28 mouse cellular contexts compared by ENCODE assay signal in the genomic region with DNA sequence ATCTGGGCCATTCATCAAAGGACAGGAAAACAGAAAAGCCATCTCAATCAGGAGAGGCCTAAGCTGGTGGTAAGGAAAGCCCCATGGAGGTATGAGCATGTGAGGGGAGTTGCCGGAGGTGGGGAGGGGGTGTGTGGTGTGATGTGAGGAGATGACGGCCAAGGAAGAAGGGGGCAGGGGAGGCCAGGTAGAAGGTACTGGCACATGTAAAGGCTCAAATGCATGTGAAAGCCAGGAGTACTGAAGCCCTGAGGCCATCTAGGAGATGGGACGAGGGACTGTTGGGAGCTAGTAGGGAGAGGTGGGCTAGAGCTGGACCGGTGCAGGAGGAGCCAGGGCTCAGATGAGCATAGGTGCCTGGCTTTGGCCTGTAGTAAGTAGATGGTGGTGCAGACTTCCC.
DNase-seq lines count a peak whose midpoint lies in the region; ATAC-seq and TF ChIP-seq lines count a peak whose summit lies in the region.
"Had no signal": no experiment of that assay in that cellular context is flagged by ENCODE, and none has a peak within 500 bp of the region (broad histone marks: within the 10 kb centered on the region; RNA-seq: fewer than 3 reads in every experiment).

No protein-coding gene starts in this region.

- H3K4me1 ChIP-seq in heart, embryonic 10.5 days = peaks cover 46% of the 10 kb centered on the region
- H3K4me1 ChIP-seq in kidney, postnatal 0 days (replicated peaks; ENCODE audit: insufficient read depth, low read length) = peaks cover 27% of the 10 kb centered on the region
- peaks cover 37% of the 10 kb centered on the region for H3K4me1 ChIP-seq in kidney, embryonic 16.5 days (ENCODE audit: insufficient read depth, low read length)

- no peak for TF ChIP-seq CTCF in kidney, postnatal 0 days (IDR thresholded peaks at IDR 0.05; ENCODE audit: low read depth)

- H3K4me3 ChIP-seq in heart, embryonic 10.5 days = no peak overlapping the region
- no peak overlapping the region for H3K4me3 ChIP-seq in kidney, postnatal 0 days (replicated peaks; ENCODE audit: low read depth, low read length)
- no peak overlapping the region for H3K4me3 ChIP-seq in kidney, embryonic 16.5 days (ENCODE audit: low read length)
- H3K4me3 ChIP-seq in macrophage (ENCODE audit: inconsistent target) = no peak overlapping the region
- H3K4me3 ChIP-seq: embryonic facial prominence, embryonic 13.5 days; erythroblast, embryonic 14.5 days; forebrain, embryonic 13.5 days; gastrocnemius, adult 2 months; heart, adult 2 months; heart, embryonic 12.5 days; heart, embryonic 15.5 days; hindbrain, embryonic 13.5 days; intestine, embryonic 15.5 days had no signal

- no peaks in the 10 kb centered on the region for H3K36me3 ChIP-seq in heart, embryonic 10.5 days
- no peaks in the 10 kb centered on the region for H3K36me3 ChIP-seq in kidney, postnatal 0 days (ENCODE audit: insufficient read depth, low read length)
- no peaks in the 10 kb centered on the region for H3K36me3 ChIP-seq in kidney, embryonic 16.5 days (ENCODE audit: insufficient read depth, low read length)
- no peaks in the 10 kb centered on the region for H3K36me3 ChIP-seq in macrophage (ENCODE audit: inconsistent target)
- H3K36me3 ChIP-seq: embryonic facial prominence, embryonic 13.5 days; heart, embryonic 12.5 days; heart, embryonic 15.5 days; hindbrain, embryonic 13.5 days; intestine, embryonic 15.5 days had no signal

- no peaks in the 10 kb centered on the region for H3K9me3 ChIP-seq in heart, embryonic 10.5 days
- H3K9me3 ChIP-seq in kidney, postnatal 0 days (replicated peaks; ENCODE audit: low read length) = no peaks in the 10 kb centered on the region
- no peaks in the 10 kb centered on the region for H3K9me3 ChIP-seq in kidney, embryonic 16.5 days (ENCODE audit: low read length)
- H3K9me3 ChIP-seq: embryonic facial prominence, embryonic 13.5 days; forebrain, embryonic 13.5 days; heart, embryonic 12.5 days; heart, embryonic 15.5 days; hindbrain, embryonic 13.5 days; intestine, embryonic 15.5 days had no signal

- DNase-seq in CD4-positive, CD25-positive, alpha-beta regulatory T cell, adult 2 months (ENCODE audit: low read depth, low spot score) = peak; percentile 10
- no peak for DNase-seq in heart, embryonic 10.5 days (ENCODE audit: low spot score)
- no peak for DNase-seq in heart, adult 8-10 months (ENCODE audit: low spot score)
- DNase-seq in kidney, postnatal 0 days (ENCODE audit: low spot score) = no peak
- DNase-seq: adrenal gland, adult 2 months; adrenal gland, postnatal 14 days; cerebellum, adult 11 months; cerebellum, adult 2 months; cerebellum, adult 9-11 months; cerebellum, postnatal 25 days; forebrain, postnatal 0 days; gastrocnemius, adult 2 months; gastrocnemius, postnatal 25 days; heart, adult 2 months; heart, postnatal 14 days; heart, postnatal 4 days had no signal

- no peaks in the 10 kb centered on the region for H3K79me2 ChIP-seq in macrophage (ENCODE audit: inconsistent target)

- ATAC-seq in CD4-positive, CD25-positive, alpha-beta regulatory T cell, adult 4 months = no peak
- ATAC-seq in kidney, postnatal 0 days (replicated peaks; ENCODE audit: low FRiP score, low read depth) = no peak
- ATAC-seq in kidney, embryonic 16.5 days (ENCODE audit: low FRiP score, low TSS enrichment) = no peak
- no peak for ATAC-seq in megakaryocyte-erythroid progenitor cell, adult 5-6 weeks (replicated peaks; ENCODE audit: low FRiP score, low TSS enrichment, poor library complexity, severe bottlenecking)
- ATAC-seq: forebrain, embryonic 13.5 days; forebrain, postnatal 0 days; hindbrain, embryonic 16.5 days; intestine, embryonic 15.5 days had no signal

- H3K9ac ChIP-seq in kidney, postnatal 0 days (ENCODE audit: low read depth, low read length) = no peak overlapping the region
- H3K9ac ChIP-seq in kidney, embryonic 16.5 days (replicated peaks; ENCODE audit: low read length) = no peak overlapping the region
- H3K9ac ChIP-seq: embryonic facial prominence, embryonic 13.5 days; forebrain, embryonic 13.5 days; forebrain, postnatal 0 days; heart, embryonic 12.5 days; heart, embryonic 15.5 days; hindbrain, embryonic 13.5 days; intestine, embryonic 15.5 days had no signal

- H3K27ac ChIP-seq in heart, embryonic 10.5 days = peak overlapping the region; percentile 2; the same call in 1 of the 2 replicates
- H3K27ac ChIP-seq in kidney, postnatal 0 days = 0 out of 2 replicates have a peak overlapping the region, but pooled peaks have one; percentile 94
- H3K27ac ChIP-seq in kidney, embryonic 16.5 days (ENCODE audit: low read length) = no peak overlapping the region
- peak overlapping the region; percentile 100 for H3K27ac ChIP-seq in macrophage
- H3K27ac ChIP-seq: embryonic facial prominence, embryonic 13.5 days; forebrain, embryonic 13.5 days; hindbrain, embryonic 13.5 days had no signal

- WGBS in heart, embryonic 10.5 days = 78% methylated on average over 4 of the region's 4 CpGs
- 88% methylated on average over 4 of the region's 4 CpGs for WGBS in kidney, postnatal 0 days
- WGBS in kidney, embryonic 16.5 days = 79% methylated on average over 4 of the region's 4 CpGs
- WGBS in macrophage (ENCODE audit: missing documents) = 98% methylated on average over 4 of the region's 4 CpGs

- H3K4me2 ChIP-seq in kidney, postnatal 0 days (ENCODE audit: low read length) = no peak overlapping the region
- no peak overlapping the region for H3K4me2 ChIP-seq in kidney, embryonic 16.5 days (replicated peaks; ENCODE audit: low read depth, low read length)
- H3K4me2 ChIP-seq: embryonic facial prominence, embryonic 13.5 days; forebrain, embryonic 13.5 days; heart, embryonic 12.5 days; heart, embryonic 15.5 days; hindbrain, embryonic 13.5 days; intestine, embryonic 15.5 days had no signal

- 0 out of 2 replicates have a peak, but pooled peaks cover 5% of the 10 kb centered on the region for H3K27me3 ChIP-seq in heart, embryonic 10.5 days (ENCODE audit: insufficient read depth, poor library complexity, severe bottlenecking)
- H3K27me3 ChIP-seq in kidney, postnatal 0 days (ENCODE audit: insufficient read depth, low read length) = no peaks in the 10 kb centered on the region
- no peaks in the 10 kb centered on the region for H3K27me3 ChIP-seq in kidney, embryonic 16.5 days (ENCODE audit: insufficient read depth, low read length)
- H3K27me3 ChIP-seq: embryonic facial prominence, embryonic 13.5 days; forebrain, embryonic 13.5 days; heart, embryonic 12.5 days; heart, embryonic 15.5 days; intestine, embryonic 15.5 days had no signal
